Mouse (Mus musculus) MEL (cell line): ENCODE results near the gene Gjb4. TPM values are rescaled to one million over a fixed set of nuclear protein-coding genes. Genes with fewer than 3 reads are reported as not detected.

Experiments used
- DNase-seq: peaks from one replicate; pipeline ENCODE4 v3.0.0; 2011; ENCODE audit warnings: low read depth, low spot score
- H3K27ac ChIP-seq: 2 replicates; pipeline ENCODE4 v1.5.1; 2012; ENCODE audit warnings: low read depth, mild to moderate bottlenecking, control low read depth, low read length, moderate library complexity; ENCODE audit not compliant: control insufficient read depth
- H3K27me3 ChIP-seq, 2 experiments: fragments of 150-350 bp in 1 of 2; sonication (generic) in 1 of 2; 2 replicates each; pipeline ENCODE4 v1.6.1; 2012; ENCODE audit warnings: low read length in 2 of 2, mild to moderate bottlenecking in 2 of 2, improper control_type of control experiment in 1 of 2, moderate library complexity in 1 of 2; ENCODE audit not compliant: insufficient read depth in 2 of 2, control insufficient read depth in 1 of 2
- H3K36me3 ChIP-seq, 2 experiments: 2 replicates each; pipeline ENCODE4 v1.6.1; 2012 to 2014; ENCODE audit warnings: low read length in 2 of 2, improper control_type of control experiment in 1 of 2, inconsistent platforms in 1 of 2, mild to moderate bottlenecking in 1 of 2; ENCODE audit not compliant: insufficient read depth in 2 of 2, control insufficient read depth in 1 of 2
- H3K4me1 ChIP-seq, 2 experiments: fragments of 150-350 bp in 1 of 2; sonication (generic) in 1 of 2; 2 replicates each; pipeline ENCODE4 v1.6.1; 2012; ENCODE audit warnings: low read length in 2 of 2, improper control_type of control experiment in 1 of 2, mild to moderate bottlenecking in 1 of 2; ENCODE audit not compliant: insufficient read depth in 2 of 2, control insufficient read depth in 1 of 2
- H3K4me3 ChIP-seq, 2 experiments: fragments of 150-350 bp in 1 of 2; sonication (generic) in 1 of 2; 2 replicates each; pipeline ENCODE4 v1.5.1; 2012; ENCODE audit warnings: low read depth in 2 of 2, low read length in 2 of 2, mild to moderate bottlenecking in 2 of 2, moderate library complexity in 2 of 2, control low read depth in 1 of 2, improper control_type of control experiment in 1 of 2; ENCODE audit not compliant: control insufficient read depth in 1 of 2, insufficient read depth in 1 of 2
- H3K79me2 ChIP-seq: 2 replicates; pipeline ENCODE4 v1.6.1; 2012; ENCODE audit warnings: mild to moderate bottlenecking, low read length, moderate library complexity; ENCODE audit not compliant: control insufficient read depth, poor library complexity, insufficient read depth
- H3K9ac ChIP-seq: 2 replicates; pipeline ENCODE4 v1.6.1; 2012; ENCODE audit warnings: low read depth, mild to moderate bottlenecking, control low read depth, low read length, moderate library complexity; ENCODE audit not compliant: control insufficient read depth, poor library complexity, severe bottlenecking
- H3K9me3 ChIP-seq: fragments of 150-350 bp; sonication (generic); replicated peaks from 2 replicates; pipeline ENCODE4 v1.6.1; 2012; ENCODE audit warnings: mild to moderate bottlenecking, low read length, improper control_type of control experiment, moderate library complexity; ENCODE audit not compliant: insufficient read depth
- CTCF ChIP-seq, 3 experiments: IDR thresholded peaks in 2 of 3; conservative IDR thresholded peaks in 1 of 3; 2 replicates each; pipeline ENCODE4 v1.5.1; 2011 to 2012; ENCODE audit warnings: low read length in 3 of 3, low read depth in 2 of 3, mild to moderate bottlenecking in 2 of 3, improper control_type of control experiment in 1 of 3, inconsistent platforms in 1 of 3, mixed read lengths in 1 of 3, moderate library complexity in 1 of 3; ENCODE audit not compliant: control insufficient read depth in 1 of 3, insufficient read depth in 1 of 3, poor library complexity in 1 of 3, severe bottlenecking in 1 of 3
- ELF1 ChIP-seq: IDR thresholded peaks from 2 replicates; pipeline ENCODE4 v1.6.1; 2014; ENCODE audit warnings: low read depth, mild to moderate bottlenecking, inconsistent platforms, low read length, improper control_type of control experiment, moderate library complexity
- EP300 ChIP-seq, 2 experiments: IDR thresholded peaks; 2 replicates each; pipeline ENCODE4 v1.6.1; 2011; ENCODE audit warnings: improper control_type of control experiment in 2 of 2, low read length in 2 of 2, low read depth in 1 of 2, mild to moderate bottlenecking in 1 of 2
- MAX ChIP-seq: IDR thresholded peaks from 2 replicates; pipeline ENCODE4 v1.6.1; 2011; ENCODE audit warnings: low read length, improper control_type of control experiment
- MEF2A ChIP-seq: IDR thresholded peaks from 2 replicates; pipeline ENCODE4 v1.6.1; 2014; ENCODE audit warnings: low read depth, mild to moderate bottlenecking, inconsistent platforms, low read length, improper control_type of control experiment; ENCODE audit not compliant: poor library complexity, insufficient replicate concordance, severe bottlenecking; ENCODE audit errors: extremely low read depth
- MXI1 ChIP-seq: IDR thresholded peaks from 2 replicates; pipeline ENCODE4 v1.6.1; 2011; ENCODE audit warnings: mild to moderate bottlenecking, low read depth, low read length, improper control_type of control experiment
- MYB ChIP-seq: IDR thresholded peaks from 2 replicates; pipeline ENCODE4 v1.6.1; 2011; ENCODE audit warnings: mild to moderate bottlenecking, low read depth, low read length, improper control_type of control experiment
- MYC ChIP-seq: IDR thresholded peaks from 2 replicates; pipeline ENCODE4 v1.6.1; 2011; ENCODE audit warnings: low read depth, mild to moderate bottlenecking, low read length, improper control_type of control experiment, moderate library complexity
- NRF1 ChIP-seq: IDR thresholded peaks from 2 replicates; pipeline ENCODE4 v1.6.1; 2014; ENCODE audit warnings: low read depth, mild to moderate bottlenecking, inconsistent platforms, low read length, improper control_type of control experiment, moderate library complexity; ENCODE audit not compliant: poor library complexity, insufficient read depth, severe bottlenecking
- POLR2A ChIP-seq, 2 experiments: IDR thresholded peaks; 2 replicates each; pipeline ENCODE4 v1.6.1; 2011 to 2012; ENCODE audit warnings: low read length in 2 of 2, mild to moderate bottlenecking in 2 of 2, control low read depth in 1 of 2, improper control_type of control experiment in 1 of 2, low read depth in 1 of 2, moderate library complexity in 1 of 2; ENCODE audit not compliant: control insufficient read depth in 1 of 2, insufficient read depth in 1 of 2, poor library complexity in 1 of 2
- POLR2AphosphoS2 ChIP-seq: IDR thresholded peaks from 2 replicates; pipeline ENCODE4 v1.6.1; 2011; ENCODE audit warnings: low read length, improper control_type of control experiment
- POLR2AphosphoS5 ChIP-seq: IDR thresholded peaks from 2 replicates; pipeline ENCODE4 v1.6.1; 2012; ENCODE audit warnings: low read depth, borderline replicate concordance, mild to moderate bottlenecking, inconsistent platforms, low read length, moderate library complexity, mixed read lengths
- RAD21 ChIP-seq: IDR thresholded peaks from 2 replicates; pipeline ENCODE4 v1.6.1; 2011; ENCODE audit warnings: mild to moderate bottlenecking, low read depth, low read length, improper control_type of control experiment
- SIN3A ChIP-seq: IDR thresholded peaks from 2 replicates; pipeline ENCODE4 v1.6.1; 2012; ENCODE audit warnings: low read length, improper control_type of control experiment, inconsistent platforms
- SMC3 ChIP-seq: IDR thresholded peaks from 2 replicates; pipeline ENCODE4 v1.6.1; 2011; ENCODE audit warnings: low read depth, low read length, improper control_type of control experiment
- TBP ChIP-seq: IDR thresholded peaks from 2 replicates; pipeline ENCODE4 v1.8.0; 2011; ENCODE audit warnings: low read depth, low read length, improper control_type of control experiment
- TCF12 ChIP-seq: IDR thresholded peaks from 2 replicates; pipeline ENCODE4 v1.6.1; 2014; ENCODE audit warnings: low read depth, mild to moderate bottlenecking, inconsistent platforms, low read length, improper control_type of control experiment, moderate library complexity
- USF1 ChIP-seq: IDR thresholded peaks from 2 replicates; pipeline ENCODE4 v1.6.1; 2014; ENCODE audit warnings: low read depth, mild to moderate bottlenecking, inconsistent platforms, low read length, improper control_type of control experiment, moderate library complexity
- USF2 ChIP-seq, 2 experiments: IDR thresholded peaks; 2 replicates each; pipeline ENCODE4 v1.6.1; 2011 to 2012; ENCODE audit warnings: improper control_type of control experiment in 2 of 2, low read length in 2 of 2, borderline replicate concordance in 1 of 2, inconsistent platforms in 1 of 2, low read depth in 1 of 2, mild to moderate bottlenecking in 1 of 2; ENCODE audit not compliant: insufficient read depth in 1 of 2
- ZC3H11A ChIP-seq: IDR thresholded peaks from 2 replicates; pipeline ENCODE4 v1.6.1; 2012; ENCODE audit warnings: low read depth, mild to moderate bottlenecking, inconsistent platforms, low read length, improper control_type of control experiment
- ZKSCAN1 ChIP-seq: IDR thresholded peaks from 2 replicates; pipeline ENCODE4 v1.6.1; 2012; ENCODE audit warnings: low read depth, mild to moderate bottlenecking, inconsistent platforms, low read length, improper control_type of control experiment, moderate library complexity
- ZMIZ1 ChIP-seq: IDR thresholded peaks from 2 replicates; pipeline ENCODE4 v1.6.1; 2012; ENCODE audit warnings: low read depth, mild to moderate bottlenecking, inconsistent platforms, low read length, improper control_type of control experiment, moderate library complexity
- polyA plus RNA-seq, 2 experiments: library from polyadenylated mRNA; stranded (reverse) in 1 of 2; unstranded in 1 of 2; fragments of >175 nt in 1 of 2; fragments of >200 nt in 1 of 2; gene quantifications; 2 replicates each; pipeline versions ENCODE4 v1.2.1 to v1.2.4; 2012; ENCODE audit warnings: low replicate concordance in 2 of 2, low read depth in 1 of 2; ENCODE audit not compliant: insufficient read length in 2 of 2, insufficient read depth in 1 of 2, missing spikeins in 1 of 2
- total RNA-seq: library from RNA; depleted of rRNA; stranded (reverse); fragments of 300-350 nt; gene quantifications from 2 replicates; pipeline ENCODE4 v1.2.3, GENCODE M21; 2012

Gjb4 gene
- total and polyA plus RNA-seq, 3 experiments = not detected

GRCm38 (mm10) chr4:127324759-127325158, 29.1 kb downstream of the Gjb4 start:
- Histone ChIP-seq H3K9me3 (no peaks in the 10 kb centered on the region), H3K9ac (no peak overlapping the region), H3K4me1 (no peaks in the 10 kb centered on the region), H3K4me3 (no peak overlapping the region), H3K27ac (no peak overlapping the region), H3K27me3 (no peaks in the 10 kb centered on the region), H3K79me2 (no peaks in the 10 kb centered on the region), H3K36me3 (no peaks in the 10 kb centered on the region)
- TF ChIP-seq MYB (no peak), USF2 (IDR thresholded peaks at IDR 0.05; ENCODE audit: borderline replicate concordance in 1 of 2, insufficient read depth in 1 of 2, low read depth in 1 of 2, low read length in 2 of 2) (no peak), SMC3 (peak; percentile 24; the same call in 1 of the 2 replicates), TCF12 (no peak), ELF1 (no peak), MAX (0 out of 2 replicates have a peak, but pooled peaks have one; percentile 15), CTCF (IDR thresholded peaks at IDR 0.05 in 2 of 3, conservative IDR thresholded peaks at IDR 0.05 in 1 of 3; ENCODE audit: control insufficient read depth in 1 of 3, insufficient read depth in 1 of 3, low read depth in 2 of 3, low read length in 3 of 3, poor library complexity in 1 of 3, severe bottlenecking in 1 of 3) (peak; percentile 40 to 58 (median 45)), ZC3H11A (no peak), NRF1 (no peak), MEF2A (no peak), ZKSCAN1 (no peak), ZMIZ1 (no peak), RAD21 (peak; percentile 26), USF1 (no peak)
- DNase-seq = peak; percentile 37

GRCm38 (mm10) chr4:127324296-127324695, 29.6 kb downstream of the Gjb4 start:
- H3K9ac ChIP-seq = no peak overlapping the region

More at GRCm38 (mm10) chr4:127324296-127324695, 29.6 kb downstream of the Gjb4 start:
- no peaks in the 10 kb centered on the region for H3K36me3 ChIP-seq
- H3K79me2 ChIP-seq = no peaks in the 10 kb centered on the region
- no peaks in the 10 kb centered on the region for H3K4me1 ChIP-seq
- no peak overlapping the region for H3K27ac ChIP-seq
- H3K4me3 ChIP-seq = no peak overlapping the region
- no peak for DNase-seq
- H3K27me3 ChIP-seq = no peaks in the 10 kb centered on the region
- H3K9me3 ChIP-seq = no peaks in the 10 kb centered on the region
- TF ChIP-seq SIN3A (no peak), POLR2A (IDR thresholded peaks at IDR 0.05; ENCODE audit: control insufficient read depth in 1 of 2, insufficient read depth in 1 of 2, low read depth in 1 of 2, low read length in 2 of 2, poor library complexity in 1 of 2) (no peak), MXI1 (no peak), POLR2AphosphoS2 (no peak), EP300 (IDR thresholded peaks at IDR 0.05; ENCODE audit: low read depth in 1 of 2, low read length in 2 of 2) (no peak), MYC (no peak), POLR2AphosphoS5 (no peak), TBP (no peak)
- TF ChIP-seq, all 39 proteins: peak for 0
